Mouse (Mus musculus) adrenal gland (tissue): ENCODE data around the gene Sstr2.

ENCODE experiments used
- intact Hi-C: fragments of 180-260 bp; cut with DNase I; formaldehyde crosslinking; loops from one replicate; pipeline ENCODE4 v1.15.1; 2025
- long read RNA-seq, 2 experiments: library from polyadenylated mRNA; unstranded; transcript quantifications; one replicate each; pipeline ENCODE4 v2.0.0; 2020; ENCODE audit warnings: borderline replicate concordance in 1 of 2; ENCODE audit not compliant: insufficient replicate concordance in 1 of 2

The Sstr2 gene
- long read RNA-seq, experiment 1, partial matches to known transcripts: 0 of 1 reads
- long read RNA-seq, experiment 1, other reads (novel, unspliced or antisense): 0 of 1 reads
- long read RNA-seq, experiment 2, transcript Sstr2-203 (2 exons, 2,143 nt): major isoform, 7 of 8 reads
- long read RNA-seq, experiment 2, partial matches to known transcripts: 0 of 8 reads
- long read RNA-seq, experiment 2, other reads (novel, unspliced or antisense): 1 of 8 reads

DNA sequence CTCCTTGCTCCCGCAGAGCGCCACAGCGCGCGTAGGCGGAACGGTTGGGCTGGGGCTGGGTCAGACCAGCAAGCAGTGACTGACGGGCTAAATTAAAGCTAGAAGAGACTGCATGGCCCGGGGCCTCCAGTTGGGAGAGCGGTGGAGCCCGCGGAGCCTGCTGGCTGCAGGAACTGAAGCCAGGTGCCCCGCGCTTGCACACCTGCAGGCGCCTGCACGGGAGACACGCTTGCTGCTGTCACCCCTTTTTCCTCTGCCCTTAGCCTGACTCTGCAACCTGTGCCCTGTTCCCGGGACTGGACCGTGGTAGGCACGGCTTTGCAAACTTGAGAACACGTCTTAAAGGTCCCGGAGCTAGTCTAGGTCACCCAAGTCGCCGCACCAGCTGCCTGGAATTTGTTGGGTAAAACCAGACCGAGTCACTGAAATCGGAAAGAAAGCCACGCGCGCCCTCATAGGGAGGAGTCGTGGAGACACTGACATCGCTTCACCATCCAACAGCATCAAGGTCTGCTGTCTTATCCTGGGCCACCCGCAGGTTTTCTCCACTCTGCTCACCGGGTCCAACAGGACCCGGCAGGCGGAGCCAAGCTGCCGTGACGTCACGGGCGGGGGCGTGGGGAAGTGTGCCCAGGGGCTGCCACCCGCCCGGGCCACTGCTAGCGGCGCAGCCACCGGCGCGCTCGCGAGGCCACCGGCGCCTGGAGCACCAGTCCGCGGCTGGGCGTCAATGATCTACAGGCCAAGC lies at the start of gene Sstr2:
Gene Sstr2, plus strand, starts transcription at position 671 of the 748 bp plus-strand sequence.
- intact Hi-C loops: loop anchor here (5.0 kb wide), 3 partner anchors 57 to 442 kb away; no protein-coding TSS in a partner anchor

GRCm38 (mm10) chr11:113571616-113572015 lies 47.5 kb upstream of the Sstr2 start:
- intact Hi-C loops: no loop called here

GRCm38 (mm10) chr11:113572641-113573040 lies 46.5 kb upstream of the Sstr2 start:
- intact Hi-C loops: no loop called here

DNA sequence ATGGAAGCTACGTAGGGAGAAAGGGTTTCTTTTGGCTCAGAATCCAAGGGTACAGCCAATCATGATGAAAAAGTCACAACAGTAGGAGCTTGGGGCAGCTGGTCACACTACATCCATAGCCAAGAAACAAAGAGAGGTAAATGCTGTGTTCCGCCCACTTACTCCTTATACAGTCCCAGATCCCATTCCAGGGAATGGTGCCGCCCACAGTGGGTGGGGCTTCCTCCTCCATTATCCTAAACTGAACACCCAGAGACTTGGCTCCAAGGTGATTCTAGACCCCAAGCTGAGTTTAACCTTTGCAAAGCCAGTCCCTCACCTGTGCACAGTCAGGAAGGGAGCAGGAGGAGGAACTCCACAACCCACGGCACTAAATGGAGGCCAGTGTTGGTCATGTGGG lies 41.9 kb upstream of the Sstr2 start:
- intact Hi-C loops: no loop called here

DNA sequence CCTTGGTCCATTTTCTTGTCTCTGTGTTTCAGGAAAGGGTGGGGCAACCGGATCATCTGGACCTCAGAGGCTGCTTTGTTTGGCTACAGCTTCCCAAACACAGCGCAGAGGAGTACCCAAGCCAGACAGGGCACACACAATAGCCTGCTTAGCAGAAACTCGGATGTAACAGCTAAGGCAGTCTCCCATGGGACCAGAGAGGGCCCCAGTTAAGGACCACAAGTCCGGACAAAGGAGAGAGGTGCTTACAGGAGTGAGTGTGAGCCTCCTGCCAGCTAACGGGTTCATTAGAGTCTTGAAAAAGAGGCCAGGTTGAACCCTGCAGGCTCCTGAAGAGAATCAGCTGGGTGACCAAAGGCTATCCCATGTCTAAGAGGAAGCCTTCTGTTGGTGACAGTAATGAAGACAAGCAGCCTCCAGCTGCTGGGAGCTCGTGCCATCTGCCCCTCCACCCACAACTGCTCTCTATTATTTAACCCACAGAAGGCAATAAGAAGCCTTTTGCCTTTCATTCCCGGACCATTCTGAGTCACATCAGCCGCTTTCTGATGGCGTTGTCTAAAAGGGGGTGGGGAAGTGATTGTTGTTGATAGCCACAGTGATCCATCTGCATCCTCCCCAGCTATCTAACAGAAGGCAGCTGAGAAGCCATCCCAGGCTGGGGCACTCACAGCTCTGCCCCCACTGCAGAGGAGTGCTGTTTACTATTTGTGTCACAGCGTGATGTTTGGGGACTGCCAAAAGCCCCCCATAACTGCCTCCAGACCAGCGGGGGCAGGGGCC lies 35.1 kb upstream of the Sstr2 start:
- intact Hi-C loops: no loop called here

GRCm38 (mm10) chr11:113586423-113586822 lies 32.7 kb upstream of the Sstr2 start:
- intact Hi-C loops: no loop called here

DNA sequence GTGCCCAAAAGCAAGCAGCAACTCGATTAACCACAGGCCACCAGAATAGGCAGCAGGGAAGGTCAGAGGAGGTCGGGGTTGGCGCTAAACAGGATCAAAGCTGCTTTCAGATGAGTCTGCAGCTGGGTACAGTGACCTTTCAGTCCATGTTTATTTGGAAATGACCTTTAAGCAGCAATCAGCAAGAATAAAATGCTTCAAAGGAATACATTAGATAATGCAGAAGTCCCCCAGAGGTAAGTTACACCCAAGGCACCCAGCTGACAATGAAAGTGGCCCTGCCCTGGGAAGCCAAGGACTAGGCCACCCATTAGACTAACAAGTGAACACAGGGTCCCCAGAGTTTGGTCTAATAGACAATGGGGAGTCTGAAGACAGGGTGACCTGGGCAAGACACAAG lies 30.2 kb upstream of the Sstr2 start:
- intact Hi-C loops: no loop called here

- intact Hi-C loops: no loop called here
These were observed 24.0 kb upstream of the Sstr2 start for GRCm38 (mm10) chr11:113595144-113595543.

GRCm38 (mm10) chr11:113597632-113598031 lies 21.5 kb upstream of the Sstr2 start:
- intact Hi-C loops: no loop called here

DNA sequence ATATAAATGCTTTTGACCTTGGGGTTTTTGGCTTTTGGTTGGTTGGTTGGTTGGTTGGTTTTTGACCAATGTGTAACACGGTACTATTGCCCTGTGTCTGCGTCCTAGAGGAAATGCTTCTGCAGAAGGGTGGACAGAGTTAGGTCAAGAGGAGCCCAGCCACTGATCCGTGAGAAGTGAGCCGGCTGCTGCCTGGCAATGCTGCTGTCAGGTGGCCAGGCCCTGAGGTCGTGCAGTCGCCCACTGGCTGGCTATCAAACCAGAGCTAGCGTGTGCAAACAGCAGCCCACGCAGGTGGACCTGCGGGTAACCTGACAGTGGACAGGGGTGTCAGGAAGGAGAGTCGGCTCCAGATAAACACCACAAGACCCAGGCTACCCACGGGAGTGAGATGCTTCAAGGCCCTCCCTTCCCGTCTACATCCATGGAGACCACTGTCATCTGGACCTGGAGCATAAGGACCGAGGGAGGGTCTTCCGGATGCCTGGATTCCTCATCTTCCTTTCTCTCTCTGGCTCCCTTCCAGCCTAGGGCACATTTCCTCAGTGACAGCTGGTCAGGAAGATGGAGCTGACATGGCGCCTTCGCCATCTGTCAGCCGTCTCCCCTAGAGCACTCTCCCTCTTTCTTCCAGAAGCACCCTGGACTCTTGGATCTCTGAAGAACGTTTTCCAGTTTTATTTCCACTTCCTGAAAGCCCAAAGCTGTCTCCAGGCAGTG lies 18.5 kb upstream of the Sstr2 start:
- intact Hi-C loops: no loop called here

DNA sequence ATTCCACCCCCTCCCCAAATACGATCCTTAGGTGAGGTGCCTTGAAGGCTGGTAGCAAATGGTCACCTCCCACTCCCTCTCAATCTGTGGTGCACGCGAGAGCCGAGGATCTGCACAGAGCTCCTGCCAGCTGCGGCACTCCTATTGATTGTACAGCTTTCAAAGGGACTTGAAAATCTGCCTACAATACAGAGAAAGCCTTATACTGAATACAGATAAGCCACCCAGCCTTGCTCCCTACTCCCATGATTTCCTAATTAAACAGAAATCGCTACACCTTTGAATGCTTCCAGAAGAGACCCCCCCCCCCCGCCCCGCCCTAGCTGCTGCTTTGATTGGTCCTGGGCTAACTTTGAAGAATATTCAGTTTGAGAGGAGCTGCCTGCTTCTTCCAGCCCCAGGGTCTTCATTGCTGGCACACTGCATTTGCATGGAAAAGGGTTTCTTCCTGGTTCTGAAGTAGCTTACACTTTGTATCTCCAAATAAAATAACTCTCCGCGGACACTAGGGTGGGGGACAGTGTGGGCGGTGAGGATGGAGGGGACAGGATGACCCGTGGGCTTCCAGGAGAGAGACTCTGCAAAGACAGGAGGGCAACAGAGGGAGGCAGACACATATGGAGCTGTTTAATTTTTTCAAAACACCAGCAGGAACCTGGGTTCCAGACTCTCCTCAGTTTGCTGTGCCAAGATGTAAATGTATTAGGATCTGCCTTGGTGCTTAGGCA lies 17.4 kb upstream of the Sstr2 start:
- intact Hi-C loops: no loop called here

GRCm38 (mm10) chr11:113607556-113607955 lies 11.6 kb upstream of the Sstr2 start:
- intact Hi-C loops: no loop called here

DNA sequence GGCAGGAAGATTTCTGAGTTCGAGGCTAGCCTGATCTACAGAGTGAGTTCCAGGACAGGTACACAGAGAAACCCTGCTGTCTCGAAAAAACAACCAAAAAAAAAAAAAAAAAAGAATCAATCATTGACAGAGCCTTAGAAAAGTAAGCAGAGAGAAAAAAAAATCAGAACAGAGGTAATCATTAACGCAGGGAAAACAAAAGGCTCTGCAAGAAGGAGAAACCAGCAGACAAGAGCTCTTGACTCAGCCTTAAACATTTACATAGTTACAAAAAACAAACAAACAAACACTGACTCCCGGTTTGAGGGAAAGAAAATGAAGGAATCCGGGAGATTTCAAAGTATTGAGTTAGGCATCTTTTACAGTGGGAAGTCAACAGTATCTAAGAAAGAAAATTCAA lies 9.6 kb upstream of the Sstr2 start:
- intact Hi-C loops: no loop called here

DNA sequence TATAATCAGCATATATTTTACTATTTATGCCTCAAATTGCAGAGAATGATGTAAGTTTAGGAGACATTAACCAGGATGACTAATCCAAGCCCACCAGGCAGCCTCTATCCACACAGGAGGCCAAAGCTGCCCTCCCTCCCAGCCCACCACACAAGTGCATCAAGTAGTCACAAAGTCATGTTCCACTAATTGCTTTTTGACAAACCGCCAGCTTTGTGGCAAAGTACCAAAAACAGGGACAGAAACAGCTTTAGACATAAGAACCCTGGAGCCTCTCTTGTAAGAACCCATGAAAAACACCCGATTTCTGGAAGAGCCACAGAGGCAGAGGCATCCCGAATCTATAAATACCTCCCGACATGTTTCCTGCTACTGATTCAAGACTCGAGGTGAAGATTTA lies 8.9 kb upstream of the Sstr2 start:
- intact Hi-C loops: loop anchor here (5.0 kb wide), 1 partner anchor 113 kb away; no protein-coding TSS in a partner anchor

GRCm38 (mm10) chr11:113611112-113611646 lies 8.0 kb upstream of the Sstr2 start:
- intact Hi-C loops: loop anchor here (5.0 kb wide), 1 partner anchor 114 kb away; no protein-coding TSS in a partner anchor

DNA sequence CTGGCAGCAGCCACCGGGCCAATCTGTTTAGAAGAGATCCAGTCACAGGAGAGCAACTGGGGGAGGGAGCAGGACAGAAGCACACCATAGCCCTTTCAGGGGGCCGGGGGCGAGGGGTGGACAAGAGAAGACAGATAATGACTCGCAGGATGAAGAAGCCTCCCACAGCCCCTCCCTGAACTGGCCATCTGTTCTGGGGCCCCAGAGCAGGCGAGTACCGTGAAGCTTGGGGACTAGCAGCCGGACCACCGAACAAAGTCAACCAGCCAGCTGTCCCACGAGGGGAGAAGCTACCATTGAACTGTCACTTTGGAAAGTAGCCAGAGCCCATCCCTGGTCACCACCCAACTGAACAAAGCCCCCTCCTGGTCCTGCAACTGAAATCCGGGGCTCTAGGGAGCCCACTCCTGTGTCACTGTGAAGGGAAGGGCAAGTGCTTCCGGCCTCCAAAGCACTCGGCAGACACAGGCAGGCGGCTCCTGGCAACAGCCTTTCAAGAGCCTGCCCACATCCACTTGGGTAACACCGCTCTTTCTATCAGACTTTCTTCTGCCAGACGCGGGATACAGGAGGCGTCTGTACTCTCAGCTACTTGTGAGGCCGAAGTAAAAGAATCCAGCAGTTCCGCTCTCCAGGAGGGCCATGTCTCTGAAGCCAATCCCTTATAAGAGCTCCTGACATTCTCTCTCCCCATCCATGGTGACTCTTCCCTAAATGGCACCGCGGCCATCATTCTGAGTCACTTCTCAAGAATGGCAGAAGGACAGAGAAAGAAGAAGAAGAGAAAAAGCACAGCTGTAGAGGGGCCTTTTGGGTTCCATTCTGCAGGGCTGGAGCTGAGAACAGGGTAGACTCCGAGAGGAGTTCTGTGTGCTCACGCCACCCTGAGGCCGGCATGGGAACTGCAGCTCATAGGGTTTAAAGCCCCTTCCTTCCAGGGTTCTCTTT lies 7.2 kb upstream of the Sstr2 start:
- intact Hi-C loops: loop anchor here (5.0 kb wide), 1 partner anchor 115 kb away; no protein-coding TSS in a partner anchor

DNA sequence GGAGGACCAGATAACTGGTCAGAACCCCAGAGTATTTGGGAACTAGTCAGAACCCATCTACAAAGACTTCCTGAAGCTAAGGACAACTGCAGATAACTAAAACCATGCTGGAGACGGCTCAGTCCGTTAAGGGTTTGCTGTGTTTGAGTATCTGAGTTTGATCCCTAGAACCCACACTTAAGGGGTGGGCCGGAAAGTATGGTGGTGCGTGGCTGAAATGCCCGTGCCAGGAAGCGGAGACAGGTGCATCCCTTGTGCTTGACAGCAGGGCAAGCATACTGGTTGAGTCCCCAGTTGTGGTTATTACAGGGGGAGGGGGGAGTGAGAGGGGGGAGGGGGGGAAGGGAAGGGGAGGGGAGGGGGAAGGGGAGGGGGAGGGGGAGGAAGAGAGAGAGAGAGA lies 4.7 kb upstream of the Sstr2 start:
- intact Hi-C loops: loop anchor here (5.0 kb wide), 1 partner anchor 117 kb away; no protein-coding TSS in a partner anchor

- intact Hi-C loops: loop anchor here (5.0 kb wide), 3 partner anchors 55 to 440 kb away; no protein-coding TSS in a partner anchor
These were observed 1.8 kb upstream of the Sstr2 start for GRCm38 (mm10) chr11:113617132-113617911.
